Mouse (Mus musculus) liver, embryonic 15.5 days (tissue): ENCODE measurements around the gene Vmn2r89. TPM values are rescaled to one million over a fixed set of nuclear protein-coding genes. Genes with fewer than 3 reads are reported as not detected.
"Not testable (repeated sequence)": the region's sequence is repeated elsewhere in the genome, so short reads cannot be mapped to it uniquely, and the experiment has no call there.

Source experiments
- ATAC-seq: fragments of 200-750 bp; cut with Nextera tagmentation; 2 replicates; pipeline ENCODE4 v1.8.0; 2017; ENCODE audit warnings: moderate number of reproducible peaks, mild to moderate bottlenecking, moderate library complexity; ENCODE audit not compliant: insufficient read depth
- H3K27ac ChIP-seq: fragments of 300-500 bp; sonication (generic); replicated peaks from 2 replicates; pipeline ENCODE4 v1.5.1; 2015; ENCODE audit warnings: mild to moderate bottlenecking, inconsistent platforms
- H3K27me3 ChIP-seq: fragments of 300-500 bp; sonication (generic); 2 replicates; pipeline ENCODE4 v1.6.1; 2015; ENCODE audit warnings: mild to moderate bottlenecking, inconsistent platforms
- H3K36me3 ChIP-seq: fragments of 300-500 bp; sonication (generic); replicated peaks from 2 replicates; pipeline ENCODE4 v1.6.1; 2015; ENCODE audit warnings: moderate library complexity, mild to moderate bottlenecking, inconsistent platforms
- H3K4me1 ChIP-seq: fragments of 300-500 bp; sonication (generic); replicated peaks from 2 replicates; pipeline ENCODE4 v1.6.1; 2015; ENCODE audit warnings: inconsistent platforms
- H3K4me2 ChIP-seq: fragments of 300-500 bp; sonication (generic); 2 replicates; pipeline ENCODE4 v1.6.1; 2015; ENCODE audit warnings: moderate library complexity, mild to moderate bottlenecking, inconsistent platforms
- H3K4me3 ChIP-seq: fragments of 300-500 bp; sonication (generic); replicated peaks from 2 replicates; pipeline ENCODE4 v1.5.1; 2015; ENCODE audit warnings: mild to moderate bottlenecking, inconsistent platforms
- H3K9ac ChIP-seq: fragments of 300-500 bp; sonication (generic); 2 replicates; pipeline ENCODE4 v1.6.1; 2015; ENCODE audit warnings: moderate library complexity, mild to moderate bottlenecking, inconsistent platforms
- H3K9me3 ChIP-seq: fragments of 300-500 bp; sonication (generic); replicated peaks from 2 replicates; pipeline ENCODE4 v1.6.1; 2016; ENCODE audit warnings: inconsistent platforms
- WGBS: fragments of 180-500 bp; shearing (Covaris S2); methylation state at CpG from one replicate; pipeline ENCODE4 v1.1.7; 2015; ENCODE audit warnings: mixed read lengths; ENCODE audit not compliant: insufficient replicate concordance; 5-methylcytosine and 5-hydroxymethylcytosine counted together
- polyA plus RNA-seq: library from polyadenylated mRNA; unstranded; fragments of >200 nt; fragmentation: Nextera tagmentation; extraction: Ambion mirVana; gene quantifications from 2 replicates; pipeline ENCODE4 v1.2.1, GENCODE M21; 2015

The Vmn2r89 gene
- polyA plus RNA-seq: not detected in 2 replicates

DNA sequence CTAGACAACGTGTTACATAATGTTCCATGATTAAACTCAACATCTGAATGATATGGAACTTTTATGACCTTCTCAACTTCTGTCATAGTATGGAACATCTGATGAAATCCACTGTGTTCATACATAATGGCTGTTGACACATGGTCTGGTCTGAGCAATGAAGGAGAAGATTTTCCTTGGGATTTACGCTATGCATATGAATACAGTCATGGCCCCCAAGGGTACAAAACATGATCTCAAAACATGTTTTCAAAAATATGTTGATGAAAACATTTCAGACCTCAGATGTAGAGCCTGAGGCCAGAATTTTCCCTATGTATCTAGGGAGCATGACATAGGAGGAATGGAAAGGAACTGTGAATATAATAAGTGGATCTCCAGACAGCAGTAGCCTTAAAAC, at the start of gene Vmn2r89:
Gene Vmn2r89, plus strand, starts transcription at position 301 of the 400 bp plus-strand sequence.
- 56% methylated on average over 2 of the region's 2 CpGs for WGBS
- not testable (repeated sequence) for H3K4me2 ChIP-seq

GRCm38 (mm10) chr14:51410520-51410919, 41.1 kb upstream of the Vmn2r89 start, which contains the start of gene Vmn2r88:
Gene Vmn2r88 (plus strand): TSS chr14:51410820.
- Histone ChIP-seq H3K27me3 (no peaks in the 10 kb centered on the region), H3K36me3 (no peaks in the 10 kb centered on the region), H3K9me3 (no peaks in the 10 kb centered on the region), H3K9ac (no peak within 1 kb of the TSS), H3K4me1 (no peaks in the 10 kb centered on the region), H3K27ac (no peak within 1 kb of the TSS), H3K4me3 (no peak within 1 kb of the TSS), H3K4me2 (no peak within 1 kb of the TSS)
- no peak for ATAC-seq
- 61% methylated on average over 1 of the region's 1 CpGs for WGBS

More for the DNA sequence above, at the start of gene Vmn2r89:
- not testable (repeated sequence) for H3K9ac ChIP-seq, H3K4me3 ChIP-seq, H3K27me3 ChIP-seq, H3K36me3 ChIP-seq, ATAC-seq, H3K27ac ChIP-seq, H3K9me3 ChIP-seq, H3K4me1 ChIP-seq

DNA sequence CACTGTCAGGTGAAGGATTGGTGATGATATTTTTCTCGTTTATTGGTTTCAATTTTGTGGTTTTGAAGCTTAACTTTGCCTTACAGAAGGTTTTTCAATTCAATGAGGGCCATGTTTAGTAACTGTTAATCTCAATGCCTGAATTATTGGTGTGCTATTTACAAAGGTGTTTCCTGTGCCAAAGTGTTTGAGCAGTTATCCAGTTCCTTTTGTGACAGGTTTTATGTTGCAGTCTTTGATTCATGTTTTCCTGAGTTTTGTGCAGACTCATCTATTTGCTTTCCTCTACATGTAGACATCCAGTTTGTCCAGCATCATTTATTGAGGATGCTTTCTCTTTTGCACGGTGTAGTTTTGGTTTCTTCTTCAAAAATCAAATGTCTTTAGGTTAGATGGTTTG, 27.8 kb upstream of the Vmn2r89 start:
- Histone ChIP-seq H3K27ac (no peak overlapping the region), H3K36me3 (no peaks in the 10 kb centered on the region), H3K27me3 (no peaks in the 10 kb centered on the region), H3K9me3 (no peaks in the 10 kb centered on the region), H3K4me1 (no peaks in the 10 kb centered on the region), H3K9ac (no peak overlapping the region), H3K4me2 (no peak overlapping the region), H3K4me3 (no peak overlapping the region)
- no peak for ATAC-seq
- 33% methylated on average over 2 of the region's 2 CpGs for WGBS

- ATAC-seq, H3K27ac ChIP-seq, H3K27me3 ChIP-seq, H3K36me3 ChIP-seq, H3K4me1 ChIP-seq, H3K9ac ChIP-seq, H3K4me2 ChIP-seq, H3K9me3 ChIP-seq, H3K4me3 ChIP-seq: not testable (repeated sequence)
Measured at GRCm38 (mm10) chr14:51430138-51430537, 21.5 kb upstream of the Vmn2r89 start.

- ATAC-seq: no peak
Measured at GRCm38 (mm10) chr14:51434546-51434945, 17.1 kb upstream of the Vmn2r89 start.

DNA sequence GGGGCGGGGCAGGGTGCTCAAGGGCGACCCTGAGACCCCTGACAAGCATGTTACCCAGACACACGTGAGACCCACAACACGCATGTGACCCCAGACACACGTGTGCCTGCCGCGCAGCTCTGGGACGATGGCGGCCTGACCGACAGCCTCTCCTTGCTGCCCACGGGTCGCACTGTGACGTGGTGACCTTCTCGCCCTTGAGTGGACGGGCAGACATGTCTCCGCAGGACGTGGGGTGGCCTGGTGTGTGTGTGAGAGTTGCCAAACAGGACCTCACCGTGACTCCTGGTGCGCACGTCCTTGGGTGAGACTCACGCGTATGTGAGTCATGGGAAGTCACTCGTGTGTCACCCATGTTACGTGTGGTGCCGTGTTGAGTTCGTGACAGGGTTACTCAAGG, 16.6 kb upstream of the Vmn2r89 start:
- H3K9ac ChIP-seq: no peak overlapping the region
- no peak overlapping the region for H3K4me3 ChIP-seq
- H3K4me1 ChIP-seq: no peaks in the 10 kb centered on the region
- H3K36me3 ChIP-seq: no peaks in the 10 kb centered on the region
- H3K27me3 ChIP-seq: no peaks in the 10 kb centered on the region
- ATAC-seq: no peak
- no peak overlapping the region for H3K4me2 ChIP-seq
- WGBS: 88% methylated on average over 26 of the region's 26 CpGs
- peaks cover 19% of the 10 kb centered on the region; the same call in 1 of the 2 replicates for H3K9me3 ChIP-seq
- no peak overlapping the region for H3K27ac ChIP-seq

More at GRCm38 (mm10) chr14:51434546-51434945, 17.1 kb upstream of the Vmn2r89 start:
- no peak overlapping the region for H3K4me3 ChIP-seq
- no peaks in the 10 kb centered on the region for H3K4me1 ChIP-seq
- peaks cover 19% of the 10 kb centered on the region; the same call in 1 of the 2 replicates for H3K9me3 ChIP-seq
- no peak overlapping the region for H3K27ac ChIP-seq
- H3K4me2 ChIP-seq: no peak overlapping the region
- H3K36me3 ChIP-seq: no peaks in the 10 kb centered on the region
- no peak overlapping the region for H3K9ac ChIP-seq
- 80% methylated on average over 16 of the region's 16 CpGs for WGBS
- H3K27me3 ChIP-seq: no peaks in the 10 kb centered on the region

- no peak overlapping the region for H3K4me3 ChIP-seq
- no peak overlapping the region for H3K4me2 ChIP-seq
- no peak for ATAC-seq
- H3K4me1 ChIP-seq: no peaks in the 10 kb centered on the region
- H3K9me3 ChIP-seq: peaks cover 19% of the 10 kb centered on the region; the same call in 1 of the 2 replicates
- no peaks in the 10 kb centered on the region for H3K36me3 ChIP-seq
- 72% methylated on average over 4 of the region's 4 CpGs for WGBS
- H3K27ac ChIP-seq: no peak overlapping the region
- no peaks in the 10 kb centered on the region for H3K27me3 ChIP-seq
- H3K9ac ChIP-seq: no peak overlapping the region
Measured at GRCm38 (mm10) chr14:51438955-51439354, 12.7 kb upstream of the Vmn2r89 start.

DNA sequence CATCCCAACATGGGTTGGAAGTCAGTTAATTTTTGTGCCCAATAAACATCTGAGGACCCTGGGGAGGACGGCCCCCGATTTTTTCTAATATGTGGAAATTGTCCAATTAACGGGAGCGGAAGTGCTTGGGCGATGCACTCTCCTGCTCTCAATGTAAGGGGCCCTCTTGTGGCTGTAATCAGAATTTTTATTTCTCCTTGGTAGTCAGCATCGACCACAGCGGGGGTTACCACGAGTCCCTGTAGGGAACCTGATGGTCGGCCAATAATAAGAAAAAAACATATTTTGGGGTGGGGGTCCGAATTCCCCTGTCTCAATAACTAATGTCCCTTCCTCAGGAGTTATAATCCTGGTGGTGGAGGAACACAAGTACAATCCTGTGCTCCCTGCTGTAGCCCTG, 28.6 kb downstream of the Vmn2r89 start:
- H3K4me3 ChIP-seq, H3K9ac ChIP-seq, ATAC-seq, H3K27ac ChIP-seq, H3K4me2 ChIP-seq, H3K4me1 ChIP-seq, H3K9me3 ChIP-seq, H3K36me3 ChIP-seq, H3K27me3 ChIP-seq: not testable (repeated sequence)
- WGBS: 69% methylated on average over 10 of the region's 10 CpGs

DNA sequence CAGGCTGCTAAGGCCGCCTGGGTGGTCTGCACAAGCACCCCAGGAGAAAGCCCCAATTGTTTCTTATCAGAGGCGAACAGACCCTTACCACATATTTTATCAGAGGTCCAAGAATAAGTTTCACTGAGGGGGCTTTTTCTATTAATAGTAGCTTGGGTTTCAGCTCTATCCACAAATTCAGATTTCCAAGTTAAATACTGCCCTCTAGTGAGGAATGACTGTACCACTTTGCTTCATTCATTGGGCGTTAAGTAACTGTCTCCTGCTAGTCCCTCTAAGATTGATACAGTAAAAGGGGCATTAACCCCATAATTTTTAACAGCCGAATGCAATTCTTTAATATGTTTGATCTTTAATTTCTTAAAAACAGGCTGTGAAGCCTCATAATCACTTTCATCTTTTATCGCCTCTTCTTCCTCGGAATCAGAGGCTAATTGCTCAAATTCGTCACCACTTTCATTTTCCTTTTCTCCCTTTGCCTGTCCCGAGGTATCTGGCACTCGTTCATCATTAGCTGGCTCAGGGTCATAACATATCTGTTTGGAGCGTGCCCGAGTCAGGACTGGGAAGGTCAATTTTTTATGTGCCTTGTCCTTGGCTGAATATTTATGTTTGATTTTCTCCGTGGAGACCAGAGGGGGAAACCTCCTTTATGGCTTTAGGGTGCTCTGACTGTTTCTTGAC, 29.8 kb downstream of the Vmn2r89 start:
- not testable (repeated sequence) for H3K36me3 ChIP-seq, H3K27me3 ChIP-seq, ATAC-seq, H3K9ac ChIP-seq, H3K4me1 ChIP-seq, H3K4me2 ChIP-seq, H3K9me3 ChIP-seq, H3K27ac ChIP-seq, H3K4me3 ChIP-seq
- 60% methylated on average over 12 of the region's 12 CpGs for WGBS

- Histone ChIP-seq H3K9me3 (no peaks in the 10 kb centered on the region), H3K4me2 (no peak overlapping the region), H3K27me3 (no peaks in the 10 kb centered on the region), H3K36me3 (no peaks in the 10 kb centered on the region), H3K4me3 (no peak overlapping the region), H3K27ac (no peak overlapping the region), H3K4me1 (no peaks in the 10 kb centered on the region), H3K9ac (no peak overlapping the region)
- no peak for ATAC-seq
- 63% methylated on average over 5 of the region's 5 CpGs for WGBS
Measured at GRCm38 (mm10) chr14:51482051-51482715, 30.5 kb downstream of the Vmn2r89 start.

DNA sequence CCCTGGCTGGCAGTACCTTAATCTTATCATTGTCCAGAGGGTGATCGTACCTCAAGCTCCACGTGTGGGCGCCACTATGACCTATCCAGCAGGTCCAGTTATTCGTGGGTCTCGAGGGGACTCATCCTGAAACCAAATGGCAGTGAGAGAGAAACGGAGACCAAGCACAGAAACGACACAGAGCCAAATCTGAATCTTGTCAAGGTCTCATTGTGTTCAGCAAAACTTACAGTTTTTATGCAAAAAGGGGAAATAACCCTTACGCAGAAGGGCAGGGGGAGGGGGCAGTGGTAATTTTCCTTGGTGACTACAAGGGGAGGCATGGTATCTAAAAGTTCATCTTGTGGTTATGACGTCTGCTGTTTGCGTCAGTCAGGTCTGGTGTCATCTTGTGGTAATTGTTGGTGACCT, 31.3 kb downstream of the Vmn2r89 start:
- not testable (repeated sequence) for H3K4me1 ChIP-seq, H3K36me3 ChIP-seq, H3K27me3 ChIP-seq, H3K9me3 ChIP-seq, H3K27ac ChIP-seq, H3K4me3 ChIP-seq, ATAC-seq, H3K9ac ChIP-seq, H3K4me2 ChIP-seq
- 44% methylated on average over 10 of the region's 10 CpGs for WGBS
